Mouse (Mus musculus) cerebellum, adult 2 months (tissue): Measurements from ENCODE around the gene Spats1.

Source experiments
- CTCF ChIP-seq: fragments of 200-500 bp; IDR thresholded peaks from 2 replicates; pipeline ENCODE4 v1.5.1; 2011; ENCODE audit warnings: low read depth, mild to moderate bottlenecking, control low read depth, low read length, moderate library complexity, borderline replicate concordance; ENCODE audit not compliant: insufficient read depth
- POLR2A ChIP-seq: fragments of 200-500 bp; IDR thresholded peaks from 2 replicates; pipeline ENCODE4 v1.6.1; 2011; ENCODE audit warnings: low read length, control low read depth, borderline replicate concordance; ENCODE audit not compliant: insufficient read depth

GRCm38 (mm10) chr17:45403207-45403606 is 72.0 kb downstream of the Spats1 start:
- TF ChIP-seq CTCF (no peak; the same call in 1 of the 2 replicates), POLR2A (no peak)
